Mouse (Mus musculus): ENCODE measurements around the gene Clcnka. TPM values are rescaled to one million over a fixed set of nuclear protein-coding genes. Genes with fewer than 3 reads are reported as not detected.

Gene Clcnka
- polyA plus RNA-seq, 1 experiment from 2014 or later, result not detected

- Histone ChIP-seq H3K4me3 (replicated peaks) (no peak overlapping the region), H3K36me3 (no peaks in the 10 kb centered on the region), H3K4me1 (peaks cover 19% of the 10 kb centered on the region), H3K4me2 (no peak overlapping the region), H3K9me3 (replicated peaks) (no peaks in the 10 kb centered on the region), H3K27me3 (replicated peaks) (peaks cover 8% of the 10 kb centered on the region; the same call in 1 of the 2 replicates), H3K9ac (replicated peaks) (no peak overlapping the region), H3K27ac (replicated peaks) (no peak overlapping the region)
- ATAC-seq (ENCODE audit: low FRiP score), result no peak
- 52% methylated on average over 9 of the region's 9 CpGs for WGBS
These were observed 31.3 kb upstream of the Clcnka start for GRCm38 (mm10) chr4:141429847-141430246.

GRCm38 (mm10) chr4:141429381-141429780 is 30.9 kb upstream of the Clcnka start:
- no peak overlapping the region for H3K27ac ChIP-seq (replicated peaks)
- ATAC-seq (ENCODE audit: low FRiP score), result no peak
- H3K9ac ChIP-seq (replicated peaks), result no peak overlapping the region
- H3K4me2 ChIP-seq, result no peak overlapping the region
- no peaks in the 10 kb centered on the region for H3K9me3 ChIP-seq (replicated peaks)
- no peaks in the 10 kb centered on the region for H3K36me3 ChIP-seq
- H3K4me1 ChIP-seq, result peaks cover 20% of the 10 kb centered on the region
- 79% methylated on average over 6 of the region's 6 CpGs for WGBS
- peaks cover 8% of the 10 kb centered on the region; the same call in 1 of the 2 replicates for H3K27me3 ChIP-seq (replicated peaks)
- H3K4me3 ChIP-seq (replicated peaks), result no peak overlapping the region

- no peak for ATAC-seq (ENCODE audit: low FRiP score)
These were observed 29.4 kb upstream of the Clcnka start for GRCm38 (mm10) chr4:141427921-141428320.

GRCm38 (mm10) chr4:141426796-141427745 is 28.5 kb upstream of the Clcnka start:
- H3K36me3 ChIP-seq, result no peaks in the 10 kb centered on the region
- H3K27me3 ChIP-seq (replicated peaks), result peaks cover 8% of the 10 kb centered on the region; the same call in 1 of the 2 replicates
- 83% methylated on average over 10 of the region's 10 CpGs for WGBS
- peaks cover 20% of the 10 kb centered on the region for H3K4me1 ChIP-seq
- no peak overlapping the region for H3K9ac ChIP-seq (replicated peaks)
- H3K4me3 ChIP-seq (replicated peaks), result no peak overlapping the region
- no peaks in the 10 kb centered on the region for H3K9me3 ChIP-seq (replicated peaks)
- no peak for ATAC-seq (ENCODE audit: low FRiP score)
- peak overlapping the region; percentile 86; the same call in 1 of the 2 replicates for H3K4me2 ChIP-seq
- no peak overlapping the region for H3K27ac ChIP-seq (replicated peaks)

More at GRCm38 (mm10) chr4:141427921-141428320, 29.4 kb upstream of the Clcnka start:
- no peak overlapping the region for H3K4me2 ChIP-seq
- H3K9ac ChIP-seq (replicated peaks), result no peak overlapping the region
- peaks cover 20% of the 10 kb centered on the region for H3K4me1 ChIP-seq
- no peaks in the 10 kb centered on the region for H3K36me3 ChIP-seq
- H3K9me3 ChIP-seq (replicated peaks), result no peaks in the 10 kb centered on the region
- peaks cover 8% of the 10 kb centered on the region; the same call in 1 of the 2 replicates for H3K27me3 ChIP-seq (replicated peaks)
- H3K4me3 ChIP-seq (replicated peaks), result no peak overlapping the region
- no peak overlapping the region for H3K27ac ChIP-seq (replicated peaks)
- WGBS, result 88% methylated on average over 13 of the region's 13 CpGs

GRCm38 (mm10) chr4:141425484-141426479 is 27.3 kb upstream of the Clcnka start:
- WGBS, result 5% methylated on average over 36 of the region's 36 CpGs
- Histone ChIP-seq H3K27ac (replicated peaks) (peak overlapping the region; percentile 72), H3K4me1 (peaks cover 25% of the 10 kb centered on the region), H3K36me3 (no peaks in the 10 kb centered on the region), H3K4me3 (replicated peaks) (peak overlapping the region; percentile 54), H3K27me3 (replicated peaks) (peaks cover 8% of the 10 kb centered on the region; the same call in 1 of the 2 replicates), H3K4me2 (peak overlapping the region; percentile 86), H3K9ac (replicated peaks) (peak overlapping the region; percentile 66), H3K9me3 (replicated peaks) (no peaks in the 10 kb centered on the region)
- peak; percentile 97 for ATAC-seq (ENCODE audit: low FRiP score)

GRCm38 (mm10) chr4:141423691-141424431 is 25.3 kb upstream of the Clcnka start:
- Histone ChIP-seq H3K4me3 (replicated peaks) (no peak overlapping the region), H3K9me3 (replicated peaks) (no peaks in the 10 kb centered on the region), H3K27ac (replicated peaks) (no peak overlapping the region), H3K4me2 (no peak overlapping the region), H3K27me3 (replicated peaks) (peaks cover 8% of the 10 kb centered on the region; the same call in 1 of the 2 replicates), H3K9ac (replicated peaks) (no peak overlapping the region), H3K4me1 (peaks cover 27% of the 10 kb centered on the region), H3K36me3 (no peaks in the 10 kb centered on the region)
- no peak for ATAC-seq (ENCODE audit: low FRiP score)
- WGBS, result 90% methylated on average over 13 of the region's 13 CpGs

- H3K9ac ChIP-seq (replicated peaks), result no peak overlapping the region
- no peak overlapping the region for H3K4me3 ChIP-seq (replicated peaks)
- 83% methylated on average over 5 of the region's 5 CpGs for WGBS
- H3K36me3 ChIP-seq, result no peaks in the 10 kb centered on the region
- no peaks in the 10 kb centered on the region for H3K9me3 ChIP-seq (replicated peaks)
- H3K4me2 ChIP-seq, result no peak overlapping the region
- peaks cover 27% of the 10 kb centered on the region for H3K4me1 ChIP-seq
- no peak overlapping the region for H3K27ac ChIP-seq (replicated peaks)
- ATAC-seq (ENCODE audit: low FRiP score), result no peak
- peaks cover 8% of the 10 kb centered on the region; the same call in 1 of the 2 replicates for H3K27me3 ChIP-seq (replicated peaks)
These were observed 24.8 kb upstream of the Clcnka start for GRCm38 (mm10) chr4:141423288-141423687.

GRCm38 (mm10) chr4:141422841-141423240 is 24.3 kb upstream of the Clcnka start:
- no peak overlapping the region for H3K4me2 ChIP-seq
- H3K9me3 ChIP-seq (replicated peaks), result no peaks in the 10 kb centered on the region
- ATAC-seq (ENCODE audit: low FRiP score), result no peak
- H3K36me3 ChIP-seq, result no peaks in the 10 kb centered on the region
- WGBS, result 90% methylated on average over 5 of the region's 5 CpGs
- no peak overlapping the region for H3K9ac ChIP-seq (replicated peaks)
- peaks cover 8% of the 10 kb centered on the region; the same call in 1 of the 2 replicates for H3K27me3 ChIP-seq (replicated peaks)
- H3K27ac ChIP-seq (replicated peaks), result no peak overlapping the region
- peaks cover 27% of the 10 kb centered on the region for H3K4me1 ChIP-seq
- no peak overlapping the region for H3K4me3 ChIP-seq (replicated peaks)

- Histone ChIP-seq H3K4me2 (no peak overlapping the region), H3K4me1 (peaks cover 24% of the 10 kb centered on the region), H3K27me3 (replicated peaks) (no peaks in the 10 kb centered on the region), H3K9ac (replicated peaks) (no peak overlapping the region), H3K9me3 (replicated peaks) (no peaks in the 10 kb centered on the region), H3K36me3 (no peaks in the 10 kb centered on the region), H3K4me3 (replicated peaks) (no peak overlapping the region), H3K27ac (replicated peaks) (no peak overlapping the region)
- no peak for ATAC-seq (ENCODE audit: low FRiP score)
- 56% methylated on average over 14 of the region's 14 CpGs for WGBS
These were observed 22.9 kb upstream of the Clcnka start for GRCm38 (mm10) chr4:141421423-141421822.

DNA sequence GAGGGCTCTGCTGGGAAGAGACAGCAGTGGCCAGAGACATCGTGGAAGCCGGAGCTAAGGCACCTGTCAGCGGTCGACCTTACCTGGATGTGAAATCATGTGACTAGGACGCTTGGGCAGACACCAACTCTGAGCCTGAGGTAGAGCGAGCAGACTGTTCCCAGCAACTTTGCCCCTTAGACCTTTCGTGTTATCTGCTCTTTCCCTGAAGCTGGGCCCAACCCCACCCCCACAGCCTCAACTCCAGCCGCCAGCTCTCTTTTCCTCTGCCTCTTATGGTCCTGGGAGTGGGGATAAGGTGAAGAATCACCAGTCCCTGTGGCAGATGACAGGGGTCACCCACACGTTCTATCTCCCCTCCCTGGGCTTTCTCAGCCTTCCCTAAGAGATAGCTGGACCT is 22.4 kb upstream of the Clcnka start:
- Histone ChIP-seq H3K4me1 (peaks cover 19% of the 10 kb centered on the region), H3K4me2 (no peak overlapping the region), H3K27ac (replicated peaks) (no peak overlapping the region), H3K36me3 (no peaks in the 10 kb centered on the region), H3K9ac (replicated peaks) (no peak overlapping the region), H3K27me3 (replicated peaks) (no peaks in the 10 kb centered on the region), H3K9me3 (replicated peaks) (no peaks in the 10 kb centered on the region), H3K4me3 (replicated peaks) (no peak overlapping the region)
- WGBS, result 58% methylated on average over 9 of the region's 9 CpGs
- ATAC-seq (ENCODE audit: low FRiP score), result no peak
